Mouse (Mus musculus) lung, embryonic 14.5 days (tissue): ENCODE data around the gene Aldh3b3. TPM values are rescaled to one million over a fixed set of nuclear protein-coding genes. Genes with fewer than 3 reads are reported as not detected.

Source experiments
- ATAC-seq: fragments of 200-750 bp; cut with Nextera tagmentation; 2 replicates; pipeline ENCODE4 v1.8.0; 2017; ENCODE audit warnings: mild to moderate bottlenecking, moderate TSS enrichment, moderate library complexity; ENCODE audit not compliant: insufficient read depth
- DNase-seq: peaks from one replicate; pipeline ENCODE4 v3.0.0-alpha.2; 2015
- H3K27ac ChIP-seq: fragments of 300-500 bp; sonication (generic); 2 replicates; pipeline ENCODE4 v1.5.1; 2014; ENCODE audit warnings: low read depth, mild to moderate bottlenecking, moderate library complexity
- H3K27me3 ChIP-seq: fragments of 300-500 bp; sonication (generic); 2 replicates; pipeline ENCODE4 v1.6.1; 2014; ENCODE audit warnings: low read length, control low read depth; ENCODE audit not compliant: insufficient read depth
- H3K36me3 ChIP-seq: fragments of 300-500 bp; sonication (generic); 2 replicates; pipeline ENCODE4 v1.6.1; 2014; ENCODE audit warnings: control low read depth; ENCODE audit not compliant: insufficient read depth
- H3K4me1 ChIP-seq: fragments of 300-500 bp; sonication (generic); 2 replicates; pipeline ENCODE4 v1.6.1; 2014; ENCODE audit warnings: antibody characterized with exemption, control low read depth; ENCODE audit not compliant: insufficient read depth
- H3K4me2 ChIP-seq: fragments of 300-500 bp; sonication (generic); 2 replicates; pipeline ENCODE4 v1.6.1; 2014; ENCODE audit warnings: mild to moderate bottlenecking
- H3K4me3 ChIP-seq: fragments of 300-500 bp; sonication (generic); 2 replicates; pipeline ENCODE4 v1.5.1; 2014; ENCODE audit warnings: low read depth, low read length
- H3K9ac ChIP-seq: fragments of 300-500 bp; sonication (generic); 2 replicates; pipeline ENCODE4 v1.6.1; 2014
- H3K9me3 ChIP-seq: fragments of 300-500 bp; sonication (generic); 2 replicates; pipeline ENCODE4 v1.6.1; 2016; ENCODE audit warnings: low read depth, low read length, control low read depth
- CTCF ChIP-seq: IDR thresholded peaks from 2 replicates; pipeline ENCODE4 v1.5.1; 2016; ENCODE audit warnings: antibody characterized with exemption, low read depth
- WGBS: fragments of 180-500 bp; shearing (Covaris S2); extraction: QIAGEN DNeasy Blood & Tissue Kit; methylation state at CpG from one replicate; pipeline ENCODE4 v1.1.7; 2014; 5-methylcytosine and 5-hydroxymethylcytosine counted together
- polyA plus RNA-seq: library from polyadenylated mRNA; unstranded; fragments of >200 nt; fragmentation: Nextera tagmentation; extraction: Ambion mirVana; gene quantifications from 2 replicates; pipeline ENCODE4 v1.2.1, GENCODE M21; 2014

Aldh3b3 gene
- polyA plus RNA-seq, 1 experiment from 2014 or later: not detected

GRCm38 (mm10) chr19:3988750-3989149 is 30.3 kb downstream of the Aldh3b3 start:
- H3K36me3 ChIP-seq: no peaks in the 10 kb centered on the region
- 84% methylated on average over 4 of the region's 4 CpGs for WGBS
- H3K9ac ChIP-seq: no peak overlapping the region
- no peak overlapping the region for H3K27ac ChIP-seq
- H3K4me2 ChIP-seq: no peak overlapping the region
- H3K4me1 ChIP-seq: 0 out of 2 replicates have a peak, but pooled peaks cover 7% of the 10 kb centered on the region
- H3K4me3 ChIP-seq: no peak overlapping the region
- peak; percentile 15 for DNase-seq
- no peak for ATAC-seq
- peak; percentile 45 for TF ChIP-seq CTCF
- H3K9me3 ChIP-seq: no peaks in the 10 kb centered on the region
- no peaks in the 10 kb centered on the region for H3K27me3 ChIP-seq

- H3K27me3 ChIP-seq: no peaks in the 10 kb centered on the region
- H3K4me2 ChIP-seq: no peak overlapping the region
- ATAC-seq (no peak), DNase-seq (no peak)
- H3K9me3 ChIP-seq: no peaks in the 10 kb centered on the region
- 0 out of 2 replicates have a peak, but pooled peaks cover 5% of the 10 kb centered on the region for H3K4me1 ChIP-seq
- TF ChIP-seq CTCF: no peak
- no peak overlapping the region for H3K4me3 ChIP-seq
- no peak overlapping the region for H3K9ac ChIP-seq
- 23% methylated on average over 6 of the region's 6 CpGs for WGBS
- no peaks in the 10 kb centered on the region for H3K36me3 ChIP-seq
- no peak overlapping the region for H3K27ac ChIP-seq
These were observed 32.4 kb downstream of the Aldh3b3 start for GRCm38 (mm10) chr19:3990804-3991203.

GRCm38 (mm10) chr19:3991562-3991961 is 33.1 kb downstream of the Aldh3b3 start:
- Histone ChIP-seq H3K9ac (no peak overlapping the region), H3K27ac (no peak overlapping the region), H3K27me3 (no peaks in the 10 kb centered on the region), H3K9me3 (no peaks in the 10 kb centered on the region), H3K4me3 (no peak overlapping the region), H3K36me3 (no peaks in the 10 kb centered on the region), H3K4me2 (no peak overlapping the region), H3K4me1 (0 out of 2 replicates have a peak, but pooled peaks cover 4% of the 10 kb centered on the region)
- DNase-seq: no peak
- 94% methylated on average over 3 of the region's 3 CpGs for WGBS
- TF ChIP-seq CTCF: no peak
- ATAC-seq: no peak

- Histone ChIP-seq H3K9ac (no peak overlapping the region), H3K4me1 (0 out of 2 replicates have a peak, but pooled peaks cover under 1% of the 10 kb centered on the region), H3K9me3 (no peaks in the 10 kb centered on the region), H3K4me2 (no peak overlapping the region), H3K4me3 (no peak overlapping the region), H3K36me3 (no peaks in the 10 kb centered on the region), H3K27me3 (no peaks in the 10 kb centered on the region), H3K27ac (no peak overlapping the region)
- no peak for DNase-seq
- no peak for TF ChIP-seq CTCF
- no peak for ATAC-seq
- WGBS: 82% methylated on average over 3 of the region's 3 CpGs
These were observed 33.5 kb downstream of the Aldh3b3 start for GRCm38 (mm10) chr19:3991966-3992365.

GRCm38 (mm10) chr19:3992416-3992815 is 34.0 kb downstream of the Aldh3b3 start, which contains the start of gene Tbx10:
Gene Tbx10 (plus strand): TSS chr19:3992752.
- no peak for TF ChIP-seq CTCF
- H3K9me3 ChIP-seq: no peaks in the 10 kb centered on the region
- no peaks in the 10 kb centered on the region for H3K36me3 ChIP-seq
- H3K9ac ChIP-seq: no peak within 1 kb of the TSS; the same call in 1 of the 2 replicates
- H3K27ac ChIP-seq: no peak within 1 kb of the TSS
- no peaks in the 10 kb centered on the region for H3K4me1 ChIP-seq
- H3K27me3 ChIP-seq: no peaks in the 10 kb centered on the region
- no peak for ATAC-seq
- DNase-seq: no peak
- no peak within 1 kb of the TSS for H3K4me3 ChIP-seq
- H3K4me2 ChIP-seq: no peak within 1 kb of the TSS
- whole genome bisulfite sequencing: 50% methylated on average over 5 of the region's 5 CpGs

- no peaks in the 10 kb centered on the region for H3K4me1 ChIP-seq
- H3K36me3 ChIP-seq: no peaks in the 10 kb centered on the region
- no peak overlapping the region for H3K9ac ChIP-seq
- ATAC-seq (no peak), DNase-seq (no peak)
- H3K4me2 ChIP-seq: no peak overlapping the region
- H3K9me3 ChIP-seq: no peaks in the 10 kb centered on the region
- no peak overlapping the region for H3K4me3 ChIP-seq
- TF ChIP-seq CTCF: no peak
- no peak overlapping the region for H3K27ac ChIP-seq
- no peaks in the 10 kb centered on the region for H3K27me3 ChIP-seq
- 34% methylated on average over 6 of the region's 6 CpGs for WGBS
These were observed 36.5 kb downstream of the Aldh3b3 start for GRCm38 (mm10) chr19:3994932-3995331.

- Histone ChIP-seq H3K4me3 (no peak overlapping the region), H3K9ac (no peak overlapping the region), H3K27me3 (no peaks in the 10 kb centered on the region), H3K36me3 (no peaks in the 10 kb centered on the region), H3K4me2 (no peak overlapping the region), H3K9me3 (no peaks in the 10 kb centered on the region), H3K27ac (0 out of 2 replicates have a peak overlapping the region, but pooled peaks have one; percentile 18), H3K4me1 (no peaks in the 10 kb centered on the region)
- TF ChIP-seq CTCF: no peak
- whole genome bisulfite sequencing: 54% methylated on average over 3 of the region's 3 CpGs
- ATAC-seq: no peak
- peak; percentile 11 for DNase-seq
These were observed 37.1 kb downstream of the Aldh3b3 start for GRCm38 (mm10) chr19:3995505-3995904.
